ENCODE assay signal across 20 mouse cellular contexts in genomic region chr3:47019270-47019669, GRCm38 (mm10).
DNase-seq lines count a peak whose midpoint lies in the region; ATAC-seq and TF ChIP-seq lines count a peak whose summit lies in the region.
"Had no signal": no experiment of that assay in that cellular context is flagged by ENCODE, and none has a peak within 500 bp of the region (broad histone marks: within the 10 kb centered on the region; RNA-seq: fewer than 3 reads in every experiment).

No protein-coding gene starts in this region.

- H3K27me3 ChIP-seq in embryonic facial prominence, embryonic 11.5 days (ENCODE audit: control insufficient read depth, insufficient read depth, low read length) = no peaks in the 10 kb centered on the region
- no peaks in the 10 kb centered on the region for H3K27me3 ChIP-seq in embryonic facial prominence, embryonic 10.5 days (replicated peaks; ENCODE audit: low read depth, poor library complexity, severe bottlenecking)
- no peaks in the 10 kb centered on the region for H3K27me3 ChIP-seq in kidney, adult 2 months (replicated peaks; ENCODE audit: control insufficient read depth, insufficient read depth, low read length)
- H3K27me3 ChIP-seq in midbrain, embryonic 14.5 days (ENCODE audit: control insufficient read depth, insufficient read depth, low read length) = no peaks in the 10 kb centered on the region
- H3K27me3 ChIP-seq in midbrain, embryonic 16.5 days (ENCODE audit: control insufficient read depth, insufficient read depth, low read depth, low read length) = no peaks in the 10 kb centered on the region
- no peaks in the 10 kb centered on the region for H3K27me3 ChIP-seq in stomach, postnatal 0 days (ENCODE audit: control insufficient read depth, insufficient read depth, low read length)
- H3K27me3 ChIP-seq: heart, embryonic 15.5 days; hindbrain, embryonic 15.5 days; lung, embryonic 15.5 days; megakaryocyte, embryonic 14.5 days; neural tube, embryonic 15.5 days had no signal

- no peak overlapping the region for H3K4me2 ChIP-seq in embryonic facial prominence, embryonic 11.5 days (ENCODE audit: low read depth, low read length)
- H3K4me2 ChIP-seq in midbrain, embryonic 14.5 days (ENCODE audit: low read length) = no peak overlapping the region
- H3K4me2 ChIP-seq in midbrain, embryonic 16.5 days (ENCODE audit: low read length) = no peak overlapping the region
- H3K4me2 ChIP-seq in stomach, postnatal 0 days (replicated peaks; ENCODE audit: low read depth) = no peak overlapping the region
- H3K4me2 ChIP-seq: heart, embryonic 15.5 days; hindbrain, embryonic 15.5 days; liver, embryonic 11.5 days; lung, embryonic 15.5 days; neural tube, embryonic 15.5 days had no signal

- no peak overlapping the region for H3K27ac ChIP-seq in embryonic facial prominence, embryonic 11.5 days (replicated peaks; ENCODE audit: low read depth, low read length)
- H3K27ac ChIP-seq in embryonic facial prominence, embryonic 10.5 days (replicated peaks) = no peak overlapping the region
- no peak overlapping the region for H3K27ac ChIP-seq in kidney, adult 2 months (ENCODE audit: insufficient read depth, low read depth, low read length)
- H3K27ac ChIP-seq in midbrain, embryonic 14.5 days (replicated peaks; ENCODE audit: low read depth, low read length) = no peak overlapping the region
- no peak overlapping the region for H3K27ac ChIP-seq in midbrain, embryonic 16.5 days (ENCODE audit: low read length)
- no peak overlapping the region for H3K27ac ChIP-seq in stomach, postnatal 0 days (replicated peaks)
- H3K27ac ChIP-seq: heart, embryonic 15.5 days; hindbrain, embryonic 15.5 days; lung, embryonic 15.5 days; neural tube, embryonic 15.5 days had no signal

- no peak for TF ChIP-seq CTCF in kidney, adult 2 months (conservative IDR thresholded peaks at IDR 0.05; ENCODE audit: insufficient read depth, insufficient read length, low read depth, low read length)
- TF ChIP-seq CTCF in stomach, postnatal 0 days (IDR thresholded peaks at IDR 0.05; ENCODE audit: low read depth) = 0 out of 2 replicates have a peak, but pooled peaks have one; percentile 3

- no peaks in the 10 kb centered on the region for H3K4me1 ChIP-seq in embryonic facial prominence, embryonic 11.5 days (ENCODE audit: control insufficient read depth, insufficient read depth, low read length)
- H3K4me1 ChIP-seq in embryonic facial prominence, embryonic 10.5 days = no peaks in the 10 kb centered on the region
- H3K4me1 ChIP-seq in kidney, adult 2 months (ENCODE audit: control insufficient read depth, insufficient read depth, low read length) = no peaks in the 10 kb centered on the region
- H3K4me1 ChIP-seq in midbrain, embryonic 14.5 days (ENCODE audit: control insufficient read depth, insufficient read depth, low read length) = no peaks in the 10 kb centered on the region
- H3K4me1 ChIP-seq in midbrain, embryonic 16.5 days (ENCODE audit: control insufficient read depth, insufficient read depth, low read length) = no peaks in the 10 kb centered on the region
- no peaks in the 10 kb centered on the region for H3K4me1 ChIP-seq in stomach, postnatal 0 days (replicated peaks; ENCODE audit: control insufficient read depth, insufficient read depth)
- H3K4me1 ChIP-seq: heart, embryonic 15.5 days; hindbrain, embryonic 15.5 days; lung, embryonic 15.5 days; megakaryocyte, embryonic 14.5 days; neural tube, embryonic 15.5 days had no signal

- H3K4me3 ChIP-seq in embryonic facial prominence, embryonic 11.5 days (ENCODE audit: low read depth, low read length) = no peak overlapping the region
- H3K4me3 ChIP-seq in embryonic facial prominence, embryonic 10.5 days = no peak overlapping the region
- H3K4me3 ChIP-seq in kidney, adult 2 months (ENCODE audit: insufficient read depth, low read depth, low read length) = no peak overlapping the region
- no peak overlapping the region for H3K4me3 ChIP-seq in midbrain, embryonic 14.5 days (replicated peaks; ENCODE audit: low read depth, low read length)
- no peak overlapping the region for H3K4me3 ChIP-seq in midbrain, embryonic 16.5 days (ENCODE audit: low read depth, low read length)
- H3K4me3 ChIP-seq in stomach, postnatal 0 days (ENCODE audit: low read depth, low read length) = no peak overlapping the region
- H3K4me3 ChIP-seq: erythroblast, embryonic 14.5 days; heart, embryonic 15.5 days; hindbrain, embryonic 15.5 days; lung, embryonic 15.5 days; megakaryocyte, embryonic 14.5 days; neural tube, embryonic 15.5 days had no signal

- DNase-seq in embryonic facial prominence, embryonic 11.5 days (ENCODE audit: low spot score) = peak; percentile 67
- no peak for DNase-seq in embryonic facial prominence, embryonic 10.5 days (ENCODE audit: low spot score)
- DNase-seq in kidney, adult 2 months = peak; percentile 2
- no peak for DNase-seq in kidney, adult 18-20 months
- peak; percentile 61 for DNase-seq in midbrain, embryonic 14.5 days
- no peak for DNase-seq in stomach, postnatal 0 days (ENCODE audit: low spot score)
- no peak for DNase-seq in testis, postnatal 10 days (ENCODE audit: low spot score)
- DNase-seq: adrenal gland, postnatal 14 days; heart, adult 11 months; kidney, adult 11 months; right cerebral cortex, postnatal 4 days; thymus, adult 2 months had no signal

- no peak for TF ChIP-seq EP300 in stomach, postnatal 0 days (optimal IDR thresholded peaks at IDR 0.05)

- H3K36me3 ChIP-seq in embryonic facial prominence, embryonic 11.5 days (replicated peaks; ENCODE audit: control insufficient read depth, insufficient read depth, low read depth, low read length) = no peaks in the 10 kb centered on the region
- H3K36me3 ChIP-seq in embryonic facial prominence, embryonic 10.5 days (replicated peaks) = no peaks in the 10 kb centered on the region
- no peaks in the 10 kb centered on the region for H3K36me3 ChIP-seq in kidney, adult 2 months (ENCODE audit: control insufficient read depth, insufficient read depth, low read length)
- H3K36me3 ChIP-seq in midbrain, embryonic 14.5 days (ENCODE audit: control insufficient read depth, insufficient read depth, low read length) = no peaks in the 10 kb centered on the region
- no peaks in the 10 kb centered on the region for H3K36me3 ChIP-seq in midbrain, embryonic 16.5 days (ENCODE audit: control insufficient read depth, insufficient read depth, low read length)
- no peaks in the 10 kb centered on the region for H3K36me3 ChIP-seq in stomach, postnatal 0 days (ENCODE audit: control insufficient read depth, insufficient read depth, low read length)
- H3K36me3 ChIP-seq: heart, embryonic 15.5 days; hindbrain, embryonic 15.5 days; lung, embryonic 15.5 days; neural tube, embryonic 15.5 days had no signal

- ATAC-seq in embryonic facial prominence, embryonic 11.5 days (replicated peaks; ENCODE audit: insufficient number of reproducible peaks, low FRiP score, low TSS enrichment, low read depth) = no peak
- no peak; the same call in 1 of the 2 replicates for ATAC-seq in midbrain, embryonic 14.5 days (ENCODE audit: low FRiP score, low TSS enrichment)
- no peak for ATAC-seq in midbrain, embryonic 16.5 days
- no peak for ATAC-seq in stomach, postnatal 0 days (ENCODE audit: low FRiP score, low TSS enrichment)

- TF ChIP-seq POLR2A in kidney, adult 2 months (IDR thresholded peaks at IDR 0.05; ENCODE audit: low read depth, low read length) = no peak

- 20% methylated on average over 1 of the region's 1 CpGs for WGBS in embryonic facial prominence, embryonic 11.5 days
- 53% methylated on average over 1 of the region's 1 CpGs for WGBS in embryonic facial prominence, embryonic 10.5 days
- WGBS in kidney, adult 2 months = 54% methylated on average over 1 of the region's 1 CpGs
- WGBS in midbrain, embryonic 14.5 days = 56% methylated on average over 1 of the region's 1 CpGs
- WGBS in midbrain, embryonic 16.5 days = 40% methylated on average over 1 of the region's 1 CpGs
- 61% methylated on average over 1 of the region's 1 CpGs for WGBS in stomach, postnatal 0 days

- H3K9me3 ChIP-seq in embryonic facial prominence, embryonic 11.5 days (replicated peaks; ENCODE audit: control insufficient read depth, low read length) = no peaks in the 10 kb centered on the region
- H3K9me3 ChIP-seq in embryonic facial prominence, embryonic 10.5 days = peaks cover 12% of the 10 kb centered on the region; the same call in 1 of the 2 replicates
- H3K9me3 ChIP-seq in midbrain, embryonic 14.5 days (ENCODE audit: control insufficient read depth, low read length) = no peaks in the 10 kb centered on the region
- H3K9me3 ChIP-seq in midbrain, embryonic 16.5 days (replicated peaks; ENCODE audit: control insufficient read depth, low read length, poor library complexity, severe bottlenecking) = no peaks in the 10 kb centered on the region
- no peaks in the 10 kb centered on the region for H3K9me3 ChIP-seq in stomach, postnatal 0 days (ENCODE audit: control insufficient read depth, low read length)
- H3K9me3 ChIP-seq: heart, embryonic 15.5 days; hindbrain, embryonic 15.5 days; lung, embryonic 15.5 days; neural tube, embryonic 15.5 days had no signal

- H3K9ac ChIP-seq in embryonic facial prominence, embryonic 11.5 days (replicated peaks; ENCODE audit: low read length) = no peak overlapping the region
- H3K9ac ChIP-seq in midbrain, embryonic 14.5 days (replicated peaks; ENCODE audit: low read length) = no peak overlapping the region
- H3K9ac ChIP-seq in midbrain, embryonic 16.5 days (ENCODE audit: low read depth, low read length) = no peak overlapping the region
- H3K9ac ChIP-seq in stomach, postnatal 0 days (ENCODE audit: low read length) = no peak overlapping the region
- H3K9ac ChIP-seq: heart, embryonic 15.5 days; hindbrain, embryonic 15.5 days; lung, embryonic 15.5 days; neural tube, embryonic 15.5 days had no signal

Comparison
In these comparisons a context has a peak if more than half of its experiments do, and no peak if none do; other contexts are left out.
1. DNase-seq: peak in embryonic facial prominence, embryonic 11.5 days (single experiment), kidney, adult 2 months (single experiment) and midbrain, embryonic 14.5 days (single experiment); none in embryonic facial prominence, embryonic 10.5 days (single experiment), kidney, adult 18-20 months (single experiment), stomach, postnatal 0 days (single experiment) and testis, postnatal 10 days (single experiment).